Mouse (Mus musculus) spleen, postnatal 10 days (tissue): ENCODE data around the gene Jdp2.
A peak's percentile ranks its signal among the peaks of the same experiment; 100 is the strongest.

ENCODE experiments used
- DNase-seq, 2 experiments: peaks; one replicate each; pipeline ENCODE4 v3.0.0; 2021 to 2022; ENCODE audit warnings: low spot score in 2 of 2

Gene Jdp2

GRCm38 (mm10) chr12:85598611-85599477 is at the start of gene Jdp2:
Gene Jdp2 (plus strand): TSS chr12:85599027.
- DNase-seq, result peak; percentile 30 to 68

- DNase-seq, result no peak
Observed at GRCm38 (mm10) chr12:85549661-85550060, 49.2 kb upstream of the Jdp2 start.

GRCm38 (mm10) chr12:85550435-85550834 is 48.4 kb upstream of the Jdp2 start:
- DNase-seq, result no peak

GRCm38 (mm10) chr12:85559299-85559698 is 39.5 kb upstream of the Jdp2 start:
- no peak for DNase-seq

GRCm38 (mm10) chr12:85565441-85565840 is 33.4 kb upstream of the Jdp2 start:
- no peak for DNase-seq

- no peak for DNase-seq
Observed at GRCm38 (mm10) chr12:85568298-85568697, 30.5 kb upstream of the Jdp2 start.

GRCm38 (mm10) chr12:85569393-85570157 is 29.3 kb upstream of the Jdp2 start:
- no peak for DNase-seq

GRCm38 (mm10) chr12:85570158-85570540 is 28.7 kb upstream of the Jdp2 start:
- DNase-seq, result no peak

GRCm38 (mm10) chr12:85571312-85571711 is 27.5 kb upstream of the Jdp2 start:
- DNase-seq, result peak in 1 of 2 experiments; percentile 39

- DNase-seq, result no peak
Observed at GRCm38 (mm10) chr12:85572047-85572475, 26.8 kb upstream of the Jdp2 start.

GRCm38 (mm10) chr12:85574806-85575495 is 23.9 kb upstream of the Jdp2 start:
- no peak for DNase-seq

- no peak for DNase-seq
Observed at GRCm38 (mm10) chr12:85575496-85575840, 23.4 kb upstream of the Jdp2 start.

- no peak for DNase-seq
Observed at GRCm38 (mm10) chr12:85581261-85582066, 17.4 kb upstream of the Jdp2 start.

GRCm38 (mm10) chr12:85582067-85582316 is 16.8 kb upstream of the Jdp2 start:
- no peak for DNase-seq

GRCm38 (mm10) chr12:85585761-85586258 is 13.0 kb upstream of the Jdp2 start:
- DNase-seq, result no peak

- DNase-seq, result no peak
Observed at GRCm38 (mm10) chr12:85589870-85590382, 8.9 kb upstream of the Jdp2 start.

GRCm38 (mm10) chr12:85592943-85593342 is 5.9 kb upstream of the Jdp2 start:
- DNase-seq, result no peak

GRCm38 (mm10) chr12:85594390-85594789 is 4.4 kb upstream of the Jdp2 start:
- DNase-seq, result no peak

GRCm38 (mm10) chr12:85598053-85598452 is 774 bp upstream of the Jdp2 start:
- DNase-seq, result no peak

- peak; percentile 22 to 42 for DNase-seq
Observed at GRCm38 (mm10) chr12:85599478-85600152, 788 bp downstream of the Jdp2 start.

GRCm38 (mm10) chr12:85600637-85601036 is 1.8 kb downstream of the Jdp2 start:
- no peak for DNase-seq
